Mouse (Mus musculus): Measurements from ENCODE around the gene Clgn. TPM values are rescaled to one million over a fixed set of nuclear protein-coding genes. Genes with fewer than 3 reads are reported as not detected.
A peak's percentile ranks its signal among the peaks of the same experiment; 100 is the strongest.

Gene Clgn
- not detected for total RNA-seq (2021)

DNA sequence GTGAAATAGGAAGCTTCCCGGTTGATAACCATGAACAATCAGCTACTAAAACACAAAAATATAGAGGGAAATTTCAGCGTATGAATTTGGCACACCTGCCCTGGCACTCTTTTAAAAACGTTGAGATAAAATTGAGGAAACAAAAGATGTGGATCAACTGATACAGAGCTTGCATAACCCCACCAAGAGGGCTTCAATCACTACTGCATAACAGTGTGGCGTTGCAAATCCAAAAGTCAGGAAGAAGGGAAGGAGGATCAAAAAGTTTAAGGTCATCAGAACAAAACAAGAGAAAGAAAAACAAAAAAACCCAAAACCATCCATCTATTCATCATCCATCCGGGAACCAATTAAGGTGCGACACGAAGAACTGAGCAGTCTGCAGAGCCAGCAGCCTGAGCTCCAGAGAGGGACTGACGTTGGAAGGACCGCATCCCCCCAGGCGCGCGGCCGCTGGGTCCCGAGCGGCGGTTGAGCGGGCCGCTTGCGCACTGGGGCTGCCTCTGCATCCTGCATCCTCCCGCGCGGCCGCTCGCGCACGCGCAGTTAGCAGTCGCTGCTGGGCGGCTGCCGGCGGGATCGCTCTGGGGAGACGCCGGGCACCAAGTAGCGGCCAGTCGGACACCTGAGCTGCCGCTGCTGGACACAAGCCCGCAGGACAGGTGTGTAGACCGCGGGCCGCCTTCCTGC is at the start of gene Clgn:
Clgn (plus strand) TSS at position 552 of the 690 bp plus-strand sequence.
- DNase-seq: peak; percentile 57

- DNase-seq: no peak
These were observed 47.6 kb upstream of the Clgn start for GRCm38 (mm10) chr8:83342076-83342475.

- no peak for DNase-seq
These were observed 47.0 kb upstream of the Clgn start for GRCm38 (mm10) chr8:83342693-83343092.

GRCm38 (mm10) chr8:83348263-83348662 is 41.4 kb upstream of the Clgn start, which contains the start of gene Mgat4d:
Gene Mgat4d (plus strand): TSS chr8:83348471.
- DNase-seq: no peak

GRCm38 (mm10) chr8:83351315-83351714 is 38.4 kb upstream of the Clgn start:
- DNase-seq: no peak

- DNase-seq: no peak
These were observed 26.4 kb upstream of the Clgn start for GRCm38 (mm10) chr8:83363156-83363769.

DNA sequence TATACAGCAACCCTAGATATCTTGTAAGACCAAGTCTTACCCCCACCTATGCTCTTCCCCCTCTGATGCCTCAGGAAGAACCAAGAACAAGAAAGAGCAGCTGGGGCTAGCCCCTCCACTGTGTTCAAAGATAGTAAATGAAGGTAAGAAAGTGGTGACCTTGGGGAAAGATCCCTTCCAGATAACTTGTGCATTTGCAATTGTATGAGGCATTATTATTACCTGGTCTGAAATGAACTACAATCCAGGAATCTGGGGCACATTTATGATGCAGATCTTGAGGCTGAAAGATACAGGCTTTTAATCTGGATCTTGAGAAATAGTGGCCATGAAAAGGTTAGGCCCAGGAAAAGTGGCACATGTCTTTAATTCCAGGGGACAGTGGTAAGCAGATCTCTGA is 12.4 kb upstream of the Clgn start:
- DNase-seq: no peak

- no peak for DNase-seq
These were observed 9.5 kb upstream of the Clgn start for GRCm38 (mm10) chr8:83380141-83380540.

- no peak for DNase-seq
These were observed 8.7 kb upstream of the Clgn start for GRCm38 (mm10) chr8:83381016-83381415.

DNA sequence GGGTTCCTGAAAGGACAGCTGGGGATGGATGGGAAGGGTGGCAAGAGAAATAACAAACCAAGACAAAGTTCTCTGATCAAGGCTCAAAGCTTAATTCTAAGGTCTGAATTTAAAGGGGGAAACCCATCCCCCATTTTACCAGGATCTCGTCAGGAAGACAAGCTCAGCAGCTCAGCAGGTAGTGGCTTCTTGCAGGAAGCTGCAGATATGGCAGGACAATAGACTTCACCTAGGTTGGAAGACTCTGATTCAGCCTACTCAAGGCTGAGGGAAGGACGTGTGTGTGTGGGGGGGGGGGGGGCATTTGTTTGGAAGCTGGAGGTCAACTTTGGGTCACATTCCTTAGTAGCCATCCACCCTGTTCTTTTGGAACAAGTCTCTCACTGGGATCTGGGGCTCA is 6.8 kb upstream of the Clgn start:
- DNase-seq: no peak

DNA sequence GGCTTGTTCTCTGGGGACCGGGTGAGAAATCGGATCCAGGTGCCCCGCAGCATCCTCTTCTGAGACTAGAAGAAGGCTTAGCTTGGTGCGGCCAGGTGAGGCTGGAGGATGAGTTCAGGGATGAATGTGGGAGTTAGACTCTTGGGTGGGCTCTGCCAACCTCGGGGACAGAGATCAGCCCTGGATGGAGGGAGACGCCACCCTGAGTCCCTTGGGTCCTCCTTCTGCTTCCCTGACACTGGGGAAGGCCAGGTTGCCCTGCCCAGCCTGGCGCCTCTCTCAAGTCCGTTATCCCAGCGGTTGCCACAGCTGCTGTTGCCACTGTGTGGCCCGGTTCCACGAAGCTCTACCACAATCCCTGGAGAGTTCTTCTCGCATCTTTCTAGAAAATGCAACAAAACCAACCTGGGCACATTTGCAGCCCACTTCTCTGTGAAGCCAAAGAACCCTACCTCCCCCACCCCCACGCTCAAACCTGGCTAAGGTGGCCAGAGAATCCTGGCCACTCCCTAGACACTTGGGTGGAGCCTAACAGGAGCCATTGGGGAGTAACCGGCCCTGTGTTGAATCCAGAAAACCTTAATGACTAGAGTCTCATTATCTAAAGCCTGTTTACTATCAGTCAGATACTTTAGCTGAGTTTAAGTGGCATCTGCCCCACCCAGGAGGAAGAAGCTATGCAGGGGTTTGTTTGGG is 487 bp downstream of the Clgn start:
- no peak for DNase-seq

DNA sequence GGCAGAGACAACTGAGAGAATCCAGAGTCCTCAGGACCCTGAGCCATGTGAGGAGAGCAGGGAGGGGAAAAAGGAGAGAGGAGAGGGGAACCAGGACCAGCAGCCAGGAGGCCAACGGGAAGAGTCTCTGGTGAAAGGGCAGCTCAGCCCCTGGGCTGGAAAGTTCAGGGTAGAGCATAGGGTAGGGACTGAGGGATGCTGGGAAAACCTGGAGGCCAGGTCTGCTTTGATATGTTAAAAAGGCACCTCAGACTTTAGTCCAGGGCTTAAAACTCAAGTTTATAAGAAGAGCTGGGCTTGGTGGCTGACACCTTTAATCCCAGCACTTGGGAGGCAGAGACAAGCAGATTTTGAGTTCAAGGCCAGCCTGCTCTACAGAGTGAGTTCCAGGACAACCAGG is 2.9 kb downstream of the Clgn start:
- DNase-seq: no peak

DNA sequence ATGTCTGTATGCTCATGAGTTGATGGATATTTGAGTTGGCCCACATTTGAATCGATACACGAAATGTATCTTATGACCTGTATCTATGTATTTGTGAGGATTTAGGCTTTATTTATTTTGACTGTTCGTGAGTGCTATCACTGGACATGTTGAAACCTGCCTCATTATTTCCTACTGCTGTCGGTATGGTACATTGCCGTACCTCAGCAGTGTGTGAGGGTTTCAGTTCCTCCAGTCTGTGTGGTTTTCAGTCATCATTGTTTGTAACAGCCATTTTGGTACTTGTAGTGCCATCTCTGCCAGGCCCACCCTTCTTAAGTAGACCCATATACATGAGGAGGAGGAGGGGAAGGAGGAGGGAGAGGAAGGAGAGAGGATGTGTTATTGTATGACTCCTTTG is 4.7 kb downstream of the Clgn start:
- DNase-seq: no peak

GRCm38 (mm10) chr8:83396680-83397079 is 7.0 kb downstream of the Clgn start:
- DNase-seq: no peak

DNA sequence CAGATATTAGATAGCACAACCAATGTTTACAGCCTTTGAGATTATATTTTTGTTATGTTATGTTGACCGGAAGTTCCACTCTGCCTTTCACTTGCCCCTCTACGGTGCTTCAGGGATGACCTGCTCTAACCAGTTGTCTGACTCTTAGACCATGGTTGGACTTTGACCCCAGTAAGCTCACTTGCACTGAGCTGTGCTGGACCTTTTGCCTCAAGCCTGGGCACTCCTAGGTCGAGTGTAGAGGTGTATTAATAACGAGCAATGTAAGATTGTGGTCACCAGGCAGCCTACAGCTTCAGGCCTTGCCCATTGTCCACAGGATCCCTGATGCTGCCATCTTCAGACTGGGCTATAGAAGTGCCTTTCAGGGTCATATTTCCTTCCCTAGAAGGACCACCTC is 8.1 kb downstream of the Clgn start:
- DNase-seq: no peak

DNA sequence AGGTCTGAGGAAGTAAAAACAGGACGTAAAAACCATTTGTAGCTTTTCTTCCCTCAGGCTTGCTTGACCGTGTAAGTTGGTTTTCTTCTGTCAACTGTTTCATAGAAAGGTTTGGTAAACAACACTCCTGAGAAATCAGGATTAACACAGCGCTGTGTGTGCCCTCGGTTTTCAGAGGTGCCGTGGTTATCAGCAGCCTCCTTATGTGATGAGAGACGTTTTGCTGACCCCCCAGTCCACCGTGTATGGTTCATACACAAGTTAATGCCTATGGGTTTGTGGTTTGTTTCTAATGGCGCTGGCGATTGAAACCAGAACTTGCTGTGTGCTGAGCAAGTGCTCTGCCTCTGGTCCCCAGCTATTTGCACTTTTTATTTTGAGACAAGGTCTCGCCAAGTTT is 15.9 kb downstream of the Clgn start:
- no peak for DNase-seq

DNA sequence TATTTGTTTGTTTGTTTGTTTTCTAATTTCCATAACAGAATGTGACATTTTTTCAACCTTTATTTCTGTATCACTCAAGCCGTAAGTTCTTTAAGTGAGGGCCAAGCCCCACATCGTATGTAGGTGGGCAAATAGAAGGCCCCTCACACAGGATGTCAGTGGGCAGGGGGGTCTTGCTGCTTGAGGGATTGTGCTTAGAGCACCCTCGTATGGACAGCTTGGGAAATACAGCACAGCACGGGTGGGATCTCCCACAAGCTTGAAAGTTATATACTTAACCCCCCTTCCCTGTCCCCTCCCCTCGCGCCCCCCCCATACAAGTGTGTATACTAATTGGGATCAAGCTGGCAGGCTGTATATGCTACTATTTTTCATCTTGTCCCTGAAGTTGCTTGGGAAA is 17.2 kb downstream of the Clgn start:
- DNase-seq: no peak

- DNase-seq: no peak
These were observed 18.8 kb downstream of the Clgn start for GRCm38 (mm10) chr8:83408496-83408895.

- DNase-seq: no peak
These were observed 27.2 kb downstream of the Clgn start for GRCm38 (mm10) chr8:83416878-83417277.

- no peak for DNase-seq
These were observed 28.3 kb downstream of the Clgn start for GRCm38 (mm10) chr8:83417970-83418369.

DNA sequence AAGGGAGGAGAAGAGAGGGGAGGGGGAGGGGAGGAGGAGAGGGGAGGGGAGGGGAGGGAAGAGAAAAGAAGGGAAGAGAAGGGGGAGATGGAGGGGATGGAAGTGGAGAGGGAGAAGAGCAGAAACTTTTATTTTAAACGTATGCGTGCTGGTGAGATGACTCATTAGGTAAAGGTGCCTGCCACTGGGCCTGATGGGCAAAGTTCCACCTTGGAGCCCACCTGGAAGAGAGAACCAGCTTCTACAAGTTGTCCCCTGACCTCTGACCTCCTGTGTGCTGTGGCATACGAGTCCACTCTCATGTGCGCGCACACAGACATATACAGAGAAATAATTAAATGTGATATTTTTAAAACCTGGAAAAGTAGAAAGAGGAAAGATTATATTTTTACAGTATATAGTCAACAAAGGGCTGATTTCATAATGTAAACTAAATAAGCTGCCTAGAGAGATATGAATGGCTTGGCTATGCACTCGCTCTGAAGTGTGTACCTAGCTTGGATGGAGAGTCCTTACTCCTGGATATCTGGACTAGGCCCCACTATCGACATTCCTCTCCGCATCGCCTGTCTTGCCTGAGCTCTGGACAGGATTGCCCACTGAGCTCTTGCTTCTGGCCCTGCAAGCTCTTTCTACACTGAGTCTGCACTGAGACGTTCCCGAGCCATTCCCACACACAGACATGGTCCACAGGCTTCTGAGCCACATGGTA is 29.3 kb downstream of the Clgn start:
- no peak for DNase-seq

DNA sequence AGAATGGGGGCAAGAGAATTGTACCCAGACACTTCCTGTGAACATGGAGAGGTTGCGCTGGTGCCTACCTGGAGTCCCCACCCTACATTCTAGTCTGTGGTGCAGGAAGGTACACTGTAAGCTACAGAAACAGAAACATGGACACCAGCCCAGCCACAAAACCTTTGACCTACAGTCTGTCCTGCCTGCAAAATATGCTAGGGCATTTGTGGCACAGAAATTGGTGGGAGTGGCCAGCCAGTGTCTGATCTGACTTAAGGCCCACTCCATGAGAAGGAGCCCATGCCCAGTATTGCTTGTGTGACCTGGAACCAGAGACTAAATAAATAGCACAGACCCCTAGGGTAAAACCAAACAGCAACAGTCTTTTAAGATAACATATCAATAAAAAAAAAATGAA is 31.7 kb downstream of the Clgn start:
- no peak for DNase-seq

Data from heart, postnatal 4 days (tissue).